Mouse (Mus musculus) left cerebral cortex, adult 2 months (tissue): ENCODE measurements around the gene Oprm1. TPM values are rescaled to one million over a fixed set of nuclear protein-coding genes. Genes with fewer than 3 reads are reported as not detected.

Source experiments
- DNase-seq, 2 experiments: peaks; one replicate each; pipeline ENCODE4 v3.0.0; 2021 to 2022; ENCODE audit warnings: low spot score in 2 of 2, mixed read lengths in 1 of 2; ENCODE audit errors: extremely low spot score in 1 of 2
- H3K27ac ChIP-seq: fragments of 200-600 bp; 2 replicates; pipeline ENCODE4 v1.8.1; 2022
- H3K4me3 ChIP-seq: fragments of 200-600 bp; 2 replicates; pipeline ENCODE4 v1.8.1; 2022
- CTCF ChIP-seq: fragments of 200-600 bp; IDR thresholded peaks from 2 replicates; pipeline ENCODE4 v1.8.1; 2022; ENCODE audit warnings: antibody characterized with exemption, mild to moderate bottlenecking, moderate library complexity
- intact Hi-C: fragments of 180-260 bp; cut with DNase I; formaldehyde crosslinking; loops from one replicate; pipeline ENCODE4 v1.15.1; 2025
- total RNA-seq, 2 experiments: library from RNA; stranded (reverse); gene quantifications; 2 replicates each; pipeline ENCODE4 v1.2.3; 2021

Oprm1 gene
- total RNA-seq, 2 experiments from 2014 or later: 7.6 to 9.3 TPM

GRCm38 (mm10) chr10:7077971-7078370 lies 319.7 kb downstream of the Oprm1 start:
- no peak overlapping the region for H3K27ac ChIP-seq
- no peak overlapping the region for H3K4me3 ChIP-seq
- TF ChIP-seq CTCF: no peak
- intact Hi-C loops: loop anchor here (2.0 kb wide), 2 partner anchors 47 to 193 kb away; no protein-coding TSS in a partner anchor
- no peak for DNase-seq

Other genes with a start within 250 kb of the Oprm1 start
- gene Gm10945, start 3.3 kb downstream of the Oprm1 start, total RNA-seq: not detected